Mouse (Mus musculus): ENCODE measurements around the gene Vac14. TPM values are rescaled to one million over a fixed set of nuclear protein-coding genes. Genes with fewer than 3 reads are reported as not detected.

Gene Vac14
- polyA plus RNA-seq, 1 experiment from 2014 or later = 17.7 TPM

DNA sequence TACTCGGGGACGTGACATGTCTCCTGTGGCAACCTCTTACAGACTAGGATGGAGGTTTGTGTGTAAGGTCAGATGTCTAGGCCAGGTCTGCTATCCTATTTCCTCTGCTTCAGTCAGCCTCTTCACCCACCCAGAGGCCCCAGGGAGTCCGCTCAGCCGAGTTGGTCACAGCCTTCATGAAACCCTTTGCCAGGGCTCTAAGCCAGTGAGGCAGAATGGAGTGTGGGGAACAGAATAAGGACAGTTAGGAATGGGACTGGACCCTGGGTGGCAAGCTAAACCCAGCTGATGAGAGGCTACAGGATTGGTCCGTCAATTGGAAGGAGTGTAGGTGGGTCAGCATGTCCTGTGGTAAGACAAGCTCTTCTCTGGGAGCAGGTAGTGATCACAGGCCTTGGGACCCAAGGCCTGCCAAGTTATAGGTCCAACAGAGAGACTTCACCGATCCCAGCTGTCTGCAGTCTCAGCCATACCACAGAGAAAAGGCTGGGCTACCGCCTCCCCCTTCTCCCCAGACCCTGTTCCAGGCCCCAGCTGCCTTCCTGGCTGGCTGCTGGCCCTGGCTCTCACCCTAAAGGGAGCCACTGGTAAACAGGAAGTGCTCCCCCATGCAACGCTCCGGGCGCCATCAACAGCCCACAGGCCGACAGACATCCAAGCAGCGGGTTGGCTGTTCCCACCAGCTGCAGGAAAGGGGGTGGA lies 100.7 kb downstream of the Vac14 start:
- no peaks in the 10 kb centered on the region for H3K9me3 ChIP-seq (ENCODE audit: control insufficient read depth, low read length)
- H3K27me3 ChIP-seq (replicated peaks; ENCODE audit: control insufficient read depth, insufficient read depth, low read length) = no peaks in the 10 kb centered on the region
- ATAC-seq (ENCODE audit: low read depth) (no peak), DNase-seq (ENCODE audit: low spot score) (peak; percentile 80)
- WGBS = 32% methylated on average over 12 of the region's 12 CpGs
- H3K4me3 ChIP-seq (ENCODE audit: low read depth, low read length) = no peak overlapping the region
- H3K36me3 ChIP-seq (ENCODE audit: control insufficient read depth, insufficient read depth, low read length) = 0 out of 2 replicates have a peak, but pooled peaks cover 9% of the 10 kb centered on the region
- H3K4me1 ChIP-seq (ENCODE audit: control insufficient read depth, insufficient read depth, low read length) = peaks cover 67% of the 10 kb centered on the region
- 0 out of 2 replicates have a peak overlapping the region, but pooled peaks have one; percentile 4 for H3K4me2 ChIP-seq (ENCODE audit: low read depth, low read length)
- peak overlapping the region; percentile 40; the same call in 1 of the 2 replicates for H3K9ac ChIP-seq (ENCODE audit: low read depth, low read length)
- peak overlapping the region; percentile 95 for H3K27ac ChIP-seq (replicated peaks; ENCODE audit: low read depth, low read length)

DNA sequence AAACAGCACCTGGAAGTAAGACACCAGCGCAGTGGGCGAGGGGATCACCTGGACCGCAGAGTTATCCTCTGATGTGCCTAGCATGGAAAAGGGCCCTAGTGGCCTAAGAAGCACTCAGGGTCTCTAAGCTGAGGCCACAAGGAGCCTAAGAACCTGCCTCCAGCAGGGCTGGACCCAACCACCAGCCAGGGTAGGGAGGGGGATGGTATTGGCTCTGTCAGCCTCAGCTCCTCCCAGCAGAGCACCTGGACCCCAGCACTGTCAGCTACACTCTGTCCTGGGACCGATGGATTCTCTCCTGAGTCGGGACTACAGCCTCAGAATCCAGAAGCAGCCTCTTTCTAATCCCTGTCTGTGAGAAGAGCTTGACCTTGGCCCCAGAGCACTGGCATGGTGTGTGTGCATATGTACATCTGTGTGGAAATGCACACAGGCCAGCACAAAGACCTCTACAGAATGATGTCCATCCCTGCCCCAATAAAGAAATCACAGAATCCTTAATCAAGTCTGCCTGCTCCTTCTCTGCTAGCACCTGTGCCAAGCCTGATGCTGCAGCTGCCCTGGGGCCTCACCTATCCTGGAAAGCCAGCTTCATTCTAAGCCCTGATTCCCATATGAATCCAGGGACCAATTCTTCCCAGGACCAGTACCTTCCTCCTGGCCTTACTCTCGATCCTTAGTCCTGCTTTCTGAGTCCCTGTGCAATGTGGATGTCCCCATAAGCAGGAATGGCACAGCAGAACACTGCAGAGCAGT lies 101.7 kb downstream of the Vac14 start:
- DNase-seq (ENCODE audit: low spot score) (no peak), ATAC-seq (ENCODE audit: low read depth) (no peak)
- Histone ChIP-seq H3K9me3 (ENCODE audit: control insufficient read depth, low read length) (no peaks in the 10 kb centered on the region), H3K4me3 (ENCODE audit: low read depth, low read length) (no peak overlapping the region), H3K27me3 (replicated peaks; ENCODE audit: control insufficient read depth, insufficient read depth, low read length) (no peaks in the 10 kb centered on the region), H3K27ac (replicated peaks; ENCODE audit: low read depth, low read length) (peak overlapping the region; percentile 95), H3K4me2 (ENCODE audit: low read depth, low read length) (0 out of 2 replicates have a peak overlapping the region, but pooled peaks have one; percentile 90), H3K36me3 (ENCODE audit: control insufficient read depth, insufficient read depth, low read length) (0 out of 2 replicates have a peak, but pooled peaks cover 5% of the 10 kb centered on the region), H3K4me1 (ENCODE audit: control insufficient read depth, insufficient read depth, low read length) (peaks cover 68% of the 10 kb centered on the region), H3K9ac (ENCODE audit: low read depth, low read length) (no peak overlapping the region)
- WGBS = 46% methylated on average over 6 of the region's 6 CpGs

DNA sequence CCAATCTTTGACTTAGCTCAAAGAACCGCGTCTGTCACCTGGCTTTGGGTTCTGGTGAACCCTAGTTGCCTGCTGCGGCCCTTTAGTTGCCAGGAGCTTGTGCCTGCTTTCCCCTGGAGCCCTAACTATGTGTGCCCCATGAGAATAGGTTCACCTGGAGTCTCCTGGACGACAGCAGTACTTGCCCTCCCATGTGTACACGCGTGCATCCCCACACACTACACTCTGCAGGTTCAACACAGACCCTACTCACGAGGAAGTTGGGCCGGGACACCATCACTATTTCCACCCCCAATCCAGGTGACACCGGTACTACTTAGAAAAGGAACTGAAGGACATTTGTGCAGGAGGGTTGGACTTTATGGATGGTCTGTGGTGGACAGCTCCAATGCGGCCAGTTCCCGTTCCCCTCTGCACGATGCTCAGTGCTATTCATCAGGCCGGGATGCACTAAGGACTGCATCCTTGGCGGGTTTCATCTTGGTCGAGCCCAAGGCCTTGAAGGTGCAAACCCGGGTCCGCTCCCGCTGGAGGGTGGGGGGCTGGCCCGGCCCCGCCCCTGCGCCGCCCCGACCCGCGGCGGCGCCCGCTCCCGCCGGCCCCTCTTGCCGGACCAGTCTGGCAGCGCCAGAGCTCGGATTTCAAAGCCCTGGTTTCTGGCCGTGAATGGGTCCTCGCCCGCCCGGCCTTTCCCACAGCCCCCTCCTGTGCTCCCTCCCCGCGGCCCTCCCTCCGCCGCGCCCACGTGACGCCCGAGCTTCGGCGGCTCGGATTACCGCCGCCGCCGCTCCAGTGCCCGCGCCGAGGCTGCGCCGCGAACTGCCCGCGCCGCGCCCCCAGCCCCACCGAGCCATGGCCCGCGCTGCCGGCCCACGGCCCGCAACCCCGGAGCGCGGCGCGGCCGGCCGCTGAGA lies 102.6 kb downstream of the Vac14 start, which contains the start of gene Mtss1l:
TSS of gene Mtss1l (plus strand) at position 792 of the 914 bp plus-strand sequence.
- DNase-seq (ENCODE audit: low spot score) = peak; percentile 96
- Histone ChIP-seq H3K27ac (replicated peaks; ENCODE audit: low read depth, low read length) (peak within 1 kb of the TSS; percentile 95), H3K4me1 (ENCODE audit: control insufficient read depth, insufficient read depth, low read length) (peaks cover 61% of the 10 kb centered on the region), H3K9me3 (ENCODE audit: control insufficient read depth, low read length) (no peaks in the 10 kb centered on the region), H3K36me3 (ENCODE audit: control insufficient read depth, insufficient read depth, low read length) (0 out of 2 replicates have a peak, but pooled peaks cover 5% of the 10 kb centered on the region), H3K9ac (ENCODE audit: low read depth, low read length) (peak within 1 kb of the TSS; percentile 89), H3K27me3 (replicated peaks; ENCODE audit: control insufficient read depth, insufficient read depth, low read length) (no peaks in the 10 kb centered on the region), H3K4me2 (ENCODE audit: low read depth, low read length) (peak within 1 kb of the TSS; percentile 90), H3K4me3 (ENCODE audit: low read depth, low read length) (peak within 1 kb of the TSS; percentile 72)
- 8% methylated on average over 22 of the region's 75 CpGs for WGBS
- ATAC-seq (ENCODE audit: low read depth) = peak; percentile 82

DNA sequence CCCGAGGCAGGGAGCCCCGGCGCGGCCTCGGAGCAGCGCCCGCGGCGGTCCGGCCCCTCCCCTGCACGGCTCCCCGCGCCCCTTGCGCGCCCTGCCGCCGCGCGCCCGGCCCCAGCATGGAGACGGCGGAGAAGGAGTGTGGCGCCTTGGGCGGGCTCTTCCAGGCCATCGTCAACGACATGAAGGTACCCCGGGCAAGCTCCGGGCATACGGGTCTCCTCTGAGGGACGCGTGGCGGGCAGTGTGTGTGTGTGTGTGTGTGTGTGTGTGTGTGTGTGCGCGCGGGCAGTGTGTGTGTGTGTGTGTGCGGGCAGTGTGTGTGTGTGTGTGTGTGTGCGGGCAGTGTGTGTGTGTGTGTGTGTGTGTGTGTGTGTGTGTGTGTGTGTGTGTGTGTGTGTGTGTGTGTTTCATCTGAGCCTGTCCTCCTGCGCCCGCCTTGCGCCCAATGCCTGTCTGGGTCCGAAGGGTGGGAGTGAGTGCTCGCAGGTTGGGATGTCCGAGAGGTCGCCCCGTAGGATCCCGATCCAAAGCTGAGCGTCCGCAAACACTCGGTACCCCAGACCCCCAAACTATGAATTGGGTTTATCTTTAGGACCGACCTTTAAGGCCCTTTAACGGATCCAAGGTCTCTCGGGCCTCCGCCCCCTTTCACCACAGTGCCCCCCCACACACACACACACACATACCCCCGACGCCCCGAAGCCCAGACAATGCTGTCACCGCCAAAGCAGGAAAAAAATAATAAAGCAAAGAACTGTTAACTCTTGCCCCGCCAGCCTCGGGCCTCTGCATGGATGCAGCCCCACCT lies 103.4 kb downstream of the Vac14 start:
- DNase-seq (ENCODE audit: low spot score) = no peak
- H3K4me3 ChIP-seq (ENCODE audit: low read depth, low read length) = peak overlapping the region; percentile 72
- peak overlapping the region; percentile 95 for H3K27ac ChIP-seq (replicated peaks; ENCODE audit: low read depth, low read length)
- H3K27me3 ChIP-seq (replicated peaks; ENCODE audit: control insufficient read depth, insufficient read depth, low read length) = no peaks in the 10 kb centered on the region
- H3K4me2 ChIP-seq (ENCODE audit: low read depth, low read length) = peak overlapping the region; percentile 90
- H3K36me3 ChIP-seq (ENCODE audit: control insufficient read depth, insufficient read depth, low read length) = peaks cover 9% of the 10 kb centered on the region
- WGBS = under 1% methylated on average over 23 of the region's 59 CpGs
- no peaks in the 10 kb centered on the region for H3K9me3 ChIP-seq (ENCODE audit: control insufficient read depth, low read length)
- H3K9ac ChIP-seq (ENCODE audit: low read depth, low read length) = peak overlapping the region; percentile 89
- peak; percentile 56 for ATAC-seq (ENCODE audit: low read depth)
- peaks cover 52% of the 10 kb centered on the region for H3K4me1 ChIP-seq (ENCODE audit: control insufficient read depth, insufficient read depth, low read length)

DNA sequence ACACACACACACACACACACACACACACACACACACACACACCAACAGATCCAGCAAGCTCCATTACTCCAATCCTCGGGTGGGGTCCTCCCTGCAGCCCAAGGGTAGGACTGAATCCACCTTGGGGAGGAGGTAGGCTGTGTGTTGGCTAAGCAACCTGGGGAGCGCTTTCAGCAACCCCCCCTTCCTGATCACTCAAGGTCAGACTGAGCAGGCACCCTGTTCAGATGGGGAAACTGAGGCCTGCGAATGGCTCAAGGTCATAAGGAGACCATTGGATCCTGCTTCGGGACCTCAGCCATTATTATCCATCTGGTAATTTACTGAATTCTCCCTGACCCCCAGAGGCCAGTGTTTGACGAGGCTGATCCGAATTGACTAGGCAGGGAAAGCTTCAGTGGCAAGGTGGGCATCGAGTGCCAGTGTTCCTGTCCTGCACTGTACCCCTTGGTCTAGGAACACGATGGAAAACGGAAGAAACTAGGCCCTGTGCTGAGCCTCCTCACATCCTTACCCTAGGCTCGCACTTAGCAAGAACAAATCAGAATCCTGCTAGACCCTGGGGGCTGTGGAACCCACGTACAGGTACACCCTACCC lies 104.1 kb downstream of the Vac14 start:
- Histone ChIP-seq H3K4me1 (ENCODE audit: control insufficient read depth, insufficient read depth, low read length) (peaks cover 45% of the 10 kb centered on the region), H3K27ac (replicated peaks; ENCODE audit: low read depth, low read length) (peak overlapping the region; percentile 95), H3K4me3 (ENCODE audit: low read depth, low read length) (peak overlapping the region; percentile 72), H3K27me3 (replicated peaks; ENCODE audit: control insufficient read depth, insufficient read depth, low read length) (no peaks in the 10 kb centered on the region), H3K36me3 (ENCODE audit: control insufficient read depth, insufficient read depth, low read length) (peaks cover 16% of the 10 kb centered on the region), H3K9ac (ENCODE audit: low read depth, low read length) (peak overlapping the region; percentile 89), H3K9me3 (ENCODE audit: control insufficient read depth, low read length) (no peaks in the 10 kb centered on the region), H3K4me2 (ENCODE audit: low read depth, low read length) (peak overlapping the region; percentile 90)
- WGBS = 31% methylated on average over 11 of the region's 11 CpGs
- DNase-seq (ENCODE audit: low spot score) (no peak), ATAC-seq (ENCODE audit: low read depth) (no peak)

DNA sequence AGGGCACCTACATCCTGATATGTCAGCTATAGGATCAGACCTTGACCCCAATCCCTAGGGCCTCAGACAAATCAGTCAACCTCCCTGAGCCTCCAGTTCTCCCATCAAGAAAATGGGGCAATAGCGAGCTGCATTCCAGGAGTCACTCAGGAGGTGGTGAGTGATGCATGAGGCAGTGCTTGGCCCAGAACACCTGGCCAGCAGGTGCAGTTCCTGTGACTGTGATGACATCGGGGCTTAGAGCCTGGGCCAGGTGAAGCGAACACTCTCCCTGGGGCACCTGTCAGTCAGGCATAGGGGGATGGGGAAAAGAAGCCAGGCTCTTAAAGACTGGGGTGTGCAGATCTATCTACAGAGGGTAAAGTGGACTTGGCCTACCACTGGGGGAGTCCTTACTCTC lies 106.1 kb downstream of the Vac14 start:
- Histone ChIP-seq H3K36me3 (ENCODE audit: control insufficient read depth, insufficient read depth, low read length) (peaks cover 36% of the 10 kb centered on the region), H3K27ac (replicated peaks; ENCODE audit: low read depth, low read length) (peak overlapping the region; percentile 30; the same call in 1 of the 2 replicates), H3K9me3 (ENCODE audit: control insufficient read depth, low read length) (no peaks in the 10 kb centered on the region), H3K4me2 (ENCODE audit: low read depth, low read length) (peak overlapping the region; percentile 17), H3K27me3 (replicated peaks; ENCODE audit: control insufficient read depth, insufficient read depth, low read length) (no peaks in the 10 kb centered on the region), H3K4me3 (ENCODE audit: low read depth, low read length) (no peak overlapping the region), H3K9ac (ENCODE audit: low read depth, low read length) (peak overlapping the region; percentile 89; the same call in 1 of the 2 replicates), H3K4me1 (ENCODE audit: control insufficient read depth, insufficient read depth, low read length) (peaks cover 25% of the 10 kb centered on the region)
- WGBS = 60% methylated on average over 3 of the region's 3 CpGs
- DNase-seq (ENCODE audit: low spot score) (no peak), ATAC-seq (ENCODE audit: low read depth) (no peak)

DNA sequence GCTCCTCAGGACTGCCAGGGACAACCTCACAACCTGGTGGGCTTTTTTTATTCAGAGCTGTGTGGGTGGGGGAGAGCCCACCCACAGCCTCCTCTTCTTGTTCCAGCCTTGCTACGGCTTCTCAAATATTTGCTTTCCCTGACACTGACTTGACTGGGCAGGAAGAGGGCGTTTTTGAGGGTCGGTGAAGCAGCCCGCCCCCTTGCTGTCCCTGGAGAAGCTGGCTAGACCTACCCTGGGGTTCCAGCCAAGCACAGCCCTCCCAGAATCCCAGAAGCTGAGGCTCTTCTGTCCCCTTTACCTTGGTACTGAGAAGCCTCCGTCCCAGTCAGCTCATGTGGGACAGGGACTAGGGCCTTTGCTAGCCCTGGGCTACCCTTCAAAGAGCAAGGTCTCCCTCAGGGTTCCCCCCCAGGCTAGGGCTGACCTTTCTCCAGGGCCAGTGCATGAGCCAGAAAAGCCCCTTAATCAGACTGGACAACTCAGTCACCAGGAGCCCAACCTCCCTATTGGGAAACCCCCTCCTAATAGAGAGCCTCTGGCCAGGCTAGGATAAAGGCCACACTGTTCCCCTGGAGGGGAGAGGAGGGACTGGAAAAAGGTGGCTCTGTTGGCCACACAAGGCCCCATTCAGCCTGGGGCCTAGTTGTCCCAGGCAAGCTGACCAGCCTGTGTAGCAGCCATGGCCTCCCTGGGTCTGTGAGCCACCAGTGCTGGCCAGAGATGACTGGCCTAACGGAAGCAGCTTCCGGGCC lies 106.9 kb downstream of the Vac14 start:
- ATAC-seq (ENCODE audit: low read depth) (no peak), DNase-seq (ENCODE audit: low spot score) (peak; percentile 54)
- H3K4me2 ChIP-seq (ENCODE audit: low read depth, low read length) = peak overlapping the region; percentile 17; the same call in 1 of the 2 replicates
- peaks cover 20% of the 10 kb centered on the region for H3K4me1 ChIP-seq (ENCODE audit: control insufficient read depth, insufficient read depth, low read length)
- H3K9me3 ChIP-seq (ENCODE audit: control insufficient read depth, low read length) = no peaks in the 10 kb centered on the region
- no peaks in the 10 kb centered on the region for H3K27me3 ChIP-seq (replicated peaks; ENCODE audit: control insufficient read depth, insufficient read depth, low read length)
- peak overlapping the region; percentile 30 for H3K27ac ChIP-seq (replicated peaks; ENCODE audit: low read depth, low read length)
- WGBS = 31% methylated on average over 7 of the region's 7 CpGs
- peaks cover 43% of the 10 kb centered on the region for H3K36me3 ChIP-seq (ENCODE audit: control insufficient read depth, insufficient read depth, low read length)
- H3K9ac ChIP-seq (ENCODE audit: low read depth, low read length) = 0 out of 2 replicates have a peak overlapping the region, but pooled peaks have one; percentile 89
- no peak overlapping the region for H3K4me3 ChIP-seq (ENCODE audit: low read depth, low read length)
